Mouse (Mus musculus): ENCODE results near the gene Tnfaip2.

DNA sequence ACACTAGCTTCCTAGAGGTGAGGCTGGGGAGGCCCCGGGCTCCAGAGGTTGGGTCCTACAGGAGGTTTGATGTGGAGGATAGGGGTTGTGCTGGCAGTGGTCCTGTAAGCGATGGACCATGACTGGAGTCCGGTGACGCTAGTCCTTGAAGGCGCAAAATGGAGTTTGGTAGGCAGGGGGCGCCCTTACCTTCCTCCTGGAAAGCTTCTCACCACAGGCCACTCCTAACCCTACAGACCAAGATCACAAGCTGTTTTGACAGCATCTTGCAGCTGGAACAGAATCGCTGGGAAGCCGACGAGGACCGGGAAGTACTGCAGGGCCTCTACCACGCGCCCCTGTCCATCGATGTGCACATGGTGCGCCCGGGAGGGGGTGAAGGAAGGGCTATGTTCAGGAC, 17.0 kb upstream of the Tnfaip2 start:
- peak; percentile 92 for TF ChIP-seq CTCF (IDR thresholded peaks at IDR 0.05; ENCODE audit: low read depth, low read length)
- TF ChIP-seq POLR2A (IDR thresholded peaks at IDR 0.05; ENCODE audit: extremely low read depth, insufficient read depth, low read length) = no peak

Measured in liver, adult 2 months (tissue).